Mouse (Mus musculus): ENCODE results near the gene Zfand3.

DNA sequence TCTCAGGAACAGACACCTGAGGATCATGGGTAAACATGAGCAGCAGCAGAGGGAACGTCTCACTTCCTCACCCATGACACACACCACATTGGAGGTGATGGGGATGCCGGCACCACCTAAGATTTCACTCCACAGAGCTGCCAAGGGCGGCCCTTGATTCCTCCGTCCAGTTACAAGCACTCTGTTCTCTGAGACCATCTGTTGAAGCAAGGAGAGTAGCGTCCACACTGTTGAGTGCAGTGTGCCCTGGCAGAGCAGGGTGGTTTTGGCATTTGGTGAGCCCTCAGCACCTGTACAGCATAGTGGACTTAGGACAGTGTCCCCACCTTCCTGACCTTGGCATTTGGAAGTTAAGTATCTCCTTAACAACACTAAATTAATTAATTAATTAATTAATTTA is 107.0 kb downstream of the Zfand3 start:
- TF ChIP-seq CTCF (IDR thresholded peaks at IDR 0.05; ENCODE audit: low read depth, low read length) (no peak), POLR2A (IDR thresholded peaks at IDR 0.05; ENCODE audit: insufficient read depth, low read length) (no peak), EP300 (IDR thresholded peaks at IDR 0.05; ENCODE audit: insufficient read depth, low read depth, low read length) (no peak)

All from ES-Bruce4 (cell line).